Mouse (Mus musculus) testis, adult 10 weeks (tissue): Measurements from ENCODE around the gene Nipal1. TPM values are rescaled to one million over a fixed set of nuclear protein-coding genes. Genes with fewer than 3 reads are reported as not detected.

Experiments
- polyA plus RNA-seq: library from polyadenylated mRNA; stranded (reverse); fragments of 350-450 nt; fragmentation: Illumina TruSeq; extraction: RNeasy Lipid Tissue Mini Kit (QIAGEN cat#74804); gene quantifications from one replicate; pipeline ENCODE4 v1.2.3, GENCODE M21; 2014; ENCODE audit warnings: low read depth, low replicate concordance

The Nipal1 gene
- polyA plus RNA-seq: 1.2 TPM

GRCm38 (mm10) chr5:72647418-72647907, at the start of gene Nipal1:
Gene Nipal1 (plus strand): TSS chr5:72647795.

GRCm38 (mm10) chr5:72644175-72644574, 3.4 kb upstream of the Nipal1 start, which contains the start of gene Cnga1:
Gene Cnga1 (minus strand): TSS chr5:72644275.

Other genes with a start within 250 kb of the Nipal1 start
- 31.5 TPM for gene Corin, start 143.3 kb upstream of the Nipal1 start, polyA plus RNA-seq
- gene Nfxl1, start 88.1 kb upstream of the Nipal1 start, polyA plus RNA-seq: 27.8 TPM
- not detected for gene Zar1, start 66.5 kb upstream of the Nipal1 start, polyA plus RNA-seq
- not detected for gene Gm5868, start 60.2 kb upstream of the Nipal1 start, polyA plus RNA-seq
- gene Cnga1, start 3.5 kb upstream of the Nipal1 start, polyA plus RNA-seq: 2.0 TPM
- 4.3 TPM for gene Txk, start 105.0 kb downstream of the Nipal1 start, polyA plus RNA-seq
- gene Tec, start 220.7 kb downstream of the Nipal1 start, polyA plus RNA-seq: 1.7 TPM